Mouse (Mus musculus): ENCODE results near the gene Xpo5. TPM values are rescaled to one million over a fixed set of nuclear protein-coding genes. Genes with fewer than 3 reads are reported as not detected.

Gene Xpo5
- polyA plus RNA-seq, 1 experiment from 2014 or later: 54.1 TPM

DNA sequence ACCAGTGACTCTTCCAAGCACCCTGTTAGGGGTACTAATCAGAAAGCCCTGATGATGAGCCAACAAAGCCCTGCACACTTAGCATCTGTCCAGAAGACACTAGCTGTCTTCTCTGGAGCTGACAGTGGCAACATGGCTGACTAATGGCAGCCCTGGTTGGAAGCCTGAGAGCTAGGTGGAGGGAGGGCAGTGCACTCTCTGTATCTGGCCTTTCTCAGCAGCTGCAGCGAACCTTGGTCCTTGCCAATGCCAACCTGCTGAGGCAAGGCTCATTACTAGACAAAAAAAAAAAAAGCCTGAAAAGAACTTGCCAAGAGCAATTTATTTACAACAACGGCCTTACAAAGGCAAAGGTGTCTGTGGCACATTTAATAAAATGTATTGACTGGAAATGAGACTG is 41.0 kb downstream of the Xpo5 start:
- DNase-seq (ENCODE audit: low spot score) (no peak), ATAC-seq (replicated peaks; ENCODE audit: low FRiP score, low TSS enrichment, low read depth) (no peak)
- no peak overlapping the region for H3K9ac ChIP-seq (ENCODE audit: low read length)
- 83% methylated on average over 2 of the region's 2 CpGs for WGBS
- no peak overlapping the region for H3K4me3 ChIP-seq (ENCODE audit: low read depth, low read length)
- H3K27me3 ChIP-seq (replicated peaks; ENCODE audit: control insufficient read depth, insufficient read depth, low read length): no peaks in the 10 kb centered on the region
- H3K9me3 ChIP-seq (ENCODE audit: control insufficient read depth, low read length): no peaks in the 10 kb centered on the region
- no peak overlapping the region for H3K4me2 ChIP-seq (ENCODE audit: low read length)
- no peak overlapping the region for H3K27ac ChIP-seq (ENCODE audit: low read depth)
- peaks cover 6% of the 10 kb centered on the region for H3K4me1 ChIP-seq (replicated peaks; ENCODE audit: control insufficient read depth, insufficient read depth, low read length)
- peaks cover 80% of the 10 kb centered on the region for H3K36me3 ChIP-seq (ENCODE audit: control insufficient read depth, insufficient read depth, low read length)

DNA sequence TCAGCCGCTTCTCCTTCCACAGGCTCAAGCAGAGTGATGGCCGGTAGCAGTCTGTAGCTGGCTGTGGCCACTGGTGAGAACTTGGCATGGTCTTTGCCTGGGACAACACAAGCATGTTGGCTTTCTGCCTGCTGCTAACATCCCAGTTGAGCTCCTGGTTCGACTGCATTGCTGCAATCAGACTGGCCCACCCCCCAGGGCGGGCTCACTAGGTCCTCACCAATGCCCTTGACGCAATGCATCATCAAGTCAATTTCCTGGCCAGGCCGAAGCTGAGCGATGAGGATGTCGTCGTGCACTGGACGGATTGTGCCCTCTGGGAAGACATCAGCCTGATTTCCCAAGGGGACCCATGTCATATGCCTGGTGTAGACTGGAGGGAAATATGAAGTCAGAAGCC is 42.0 kb downstream of the Xpo5 start:
- DNase-seq (ENCODE audit: low spot score) (no peak), ATAC-seq (replicated peaks; ENCODE audit: low FRiP score, low TSS enrichment, low read depth) (no peak)
- peaks cover 76% of the 10 kb centered on the region for H3K36me3 ChIP-seq (ENCODE audit: control insufficient read depth, insufficient read depth, low read length)
- H3K9me3 ChIP-seq (ENCODE audit: control insufficient read depth, low read length): no peaks in the 10 kb centered on the region
- no peak overlapping the region for H3K27ac ChIP-seq (ENCODE audit: low read depth)
- H3K4me1 ChIP-seq (replicated peaks; ENCODE audit: control insufficient read depth, insufficient read depth, low read length): peaks cover 16% of the 10 kb centered on the region
- H3K4me3 ChIP-seq (ENCODE audit: low read depth, low read length): no peak overlapping the region
- no peaks in the 10 kb centered on the region for H3K27me3 ChIP-seq (replicated peaks; ENCODE audit: control insufficient read depth, insufficient read depth, low read length)
- WGBS: 82% methylated on average over 10 of the region's 10 CpGs
- no peak overlapping the region for H3K4me2 ChIP-seq (ENCODE audit: low read length)
- H3K9ac ChIP-seq (ENCODE audit: low read length): no peak overlapping the region

DNA sequence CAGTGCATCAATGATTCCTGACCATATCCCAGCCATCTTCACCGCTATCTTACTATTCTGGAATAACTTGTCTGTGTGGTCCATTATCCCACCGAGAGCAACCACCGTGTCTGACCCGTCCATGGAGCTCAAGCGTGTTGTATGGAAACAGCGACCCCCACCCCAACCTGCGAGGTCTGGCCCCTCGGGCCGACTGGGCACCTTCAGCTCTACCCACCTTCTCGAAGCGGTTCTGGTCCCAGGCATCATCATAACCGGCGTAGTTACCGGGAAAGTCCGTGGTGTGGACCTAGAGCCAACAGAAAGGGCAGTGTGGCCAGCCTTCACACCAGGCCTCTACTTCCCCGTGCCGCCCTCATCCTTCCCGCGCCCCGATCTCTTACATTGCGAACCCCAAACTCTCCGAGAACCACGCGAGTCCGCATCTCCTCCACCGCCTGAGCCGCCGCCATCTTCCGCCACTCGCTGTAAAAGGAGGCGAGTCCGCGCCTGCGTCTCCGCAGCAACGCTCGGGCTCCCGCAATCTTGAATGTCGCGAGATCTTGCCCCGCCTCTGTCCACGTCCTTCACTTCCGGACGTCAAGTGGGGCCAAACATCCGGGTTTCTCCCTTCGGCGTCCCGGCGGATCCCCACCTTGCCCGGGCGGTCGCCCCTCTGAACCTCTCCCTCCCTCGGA is 45.1 kb downstream of the Xpo5 start, which contains the start of the genes Polr1c and Yipf3:
Gene Polr1c, minus strand, starts transcription at position 543 of the 677 bp plus-strand sequence.
Gene Yipf3, plus strand, starts transcription at position 569 of the 677 bp plus-strand sequence.
- no peaks in the 10 kb centered on the region for H3K27me3 ChIP-seq (replicated peaks; ENCODE audit: control insufficient read depth, insufficient read depth, low read length)
- WGBS: under 1% methylated on average over 53 of the region's 53 CpGs
- DNase-seq (ENCODE audit: low spot score): peak; percentile 97

DNA sequence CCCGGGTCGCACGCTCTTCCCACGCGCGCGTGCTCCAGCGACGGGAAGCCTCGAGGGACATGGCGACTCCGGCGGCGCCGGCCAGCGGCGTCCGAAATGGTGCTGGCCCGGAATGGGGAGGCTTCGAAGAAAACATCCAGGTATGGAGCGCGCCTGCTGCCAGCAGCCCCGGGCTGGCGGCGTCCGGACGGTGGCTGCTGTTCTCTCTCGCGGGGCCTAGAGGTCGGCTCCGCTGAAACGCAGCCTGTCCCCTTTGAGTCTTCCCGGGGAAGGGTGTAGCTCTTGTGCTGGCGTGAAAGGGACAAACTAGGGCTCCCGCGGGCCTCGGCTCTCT is 45.6 kb downstream of the Xpo5 start:
- Histone ChIP-seq H3K4me3 (ENCODE audit: low read depth, low read length) (peak overlapping the region; percentile 70), H3K9ac (ENCODE audit: low read length) (peak overlapping the region; percentile 98), H3K27me3 (replicated peaks; ENCODE audit: control insufficient read depth, insufficient read depth, low read length) (no peaks in the 10 kb centered on the region), H3K4me2 (ENCODE audit: low read length) (peak overlapping the region; percentile 88), H3K27ac (ENCODE audit: low read depth) (peak overlapping the region; percentile 51; the same call in 1 of the 2 replicates), H3K9me3 (ENCODE audit: control insufficient read depth, low read length) (no peaks in the 10 kb centered on the region), H3K4me1 (replicated peaks; ENCODE audit: control insufficient read depth, insufficient read depth, low read length) (peaks cover 18% of the 10 kb centered on the region), H3K36me3 (ENCODE audit: control insufficient read depth, insufficient read depth, low read length) (peaks cover 68% of the 10 kb centered on the region)
- WGBS: under 1% methylated on average over 37 of the region's 37 CpGs
- ATAC-seq (replicated peaks; ENCODE audit: low FRiP score, low TSS enrichment, low read depth) (peak; percentile 41), DNase-seq (ENCODE audit: low spot score) (no peak)

More for the DNA sequence above, 45.1 kb downstream of the Xpo5 start, which contains the start of the genes Polr1c and Yipf3:
- peaks cover 73% of the 10 kb centered on the region for H3K36me3 ChIP-seq (ENCODE audit: control insufficient read depth, insufficient read depth, low read length)
- peaks cover 18% of the 10 kb centered on the region for H3K4me1 ChIP-seq (replicated peaks; ENCODE audit: control insufficient read depth, insufficient read depth, low read length)
- ATAC-seq (replicated peaks; ENCODE audit: low FRiP score, low TSS enrichment, low read depth): peak; percentile 89
- H3K4me3 ChIP-seq (ENCODE audit: low read depth, low read length): peak within 1 kb of the TSS; percentile 70
- H3K27ac ChIP-seq (ENCODE audit: low read depth): peak within 1 kb of the TSS; percentile 51; the same call in 1 of the 2 replicates
- peak within 1 kb of the TSS; percentile 88 for H3K4me2 ChIP-seq (ENCODE audit: low read length)
- H3K9me3 ChIP-seq (ENCODE audit: control insufficient read depth, low read length): no peaks in the 10 kb centered on the region
- H3K9ac ChIP-seq (ENCODE audit: low read length): peak within 1 kb of the TSS; percentile 98

GRCm38 (mm10) chr17:46251174-46251573 is 48.6 kb downstream of the Xpo5 start:
- no peak overlapping the region for H3K9ac ChIP-seq (ENCODE audit: low read length)
- 83% methylated on average over 7 of the region's 7 CpGs for WGBS
- no peaks in the 10 kb centered on the region for H3K9me3 ChIP-seq (ENCODE audit: control insufficient read depth, low read length)

GRCm38 (mm10) chr17:46252571-46253451 is 50.2 kb downstream of the Xpo5 start:
- 57% methylated on average over 14 of the region's 14 CpGs for WGBS
- no peaks in the 10 kb centered on the region for H3K9me3 ChIP-seq (ENCODE audit: control insufficient read depth, low read length)
- H3K27ac ChIP-seq (ENCODE audit: low read depth): no peak overlapping the region
- peak overlapping the region; percentile 64; the same call in 1 of the 2 replicates for H3K4me3 ChIP-seq (ENCODE audit: low read depth, low read length)
- DNase-seq (ENCODE audit: low spot score): no peak
- ATAC-seq (replicated peaks; ENCODE audit: low FRiP score, low TSS enrichment, low read depth): no peak
- peaks cover 17% of the 10 kb centered on the region for H3K27me3 ChIP-seq (replicated peaks; ENCODE audit: control insufficient read depth, insufficient read depth, low read length)
- peaks cover 12% of the 10 kb centered on the region; the same call in 1 of the 2 replicates for H3K4me1 ChIP-seq (replicated peaks; ENCODE audit: control insufficient read depth, insufficient read depth, low read length)
- peaks cover 34% of the 10 kb centered on the region for H3K36me3 ChIP-seq (ENCODE audit: control insufficient read depth, insufficient read depth, low read length)
- peak overlapping the region; percentile 98 for H3K4me2 ChIP-seq (ENCODE audit: low read length)
- H3K9ac ChIP-seq (ENCODE audit: low read length): no peak overlapping the region

More at GRCm38 (mm10) chr17:46251174-46251573, 48.6 kb downstream of the Xpo5 start:
- Histone ChIP-seq H3K4me1 (replicated peaks; ENCODE audit: control insufficient read depth, insufficient read depth, low read length) (peaks cover 18% of the 10 kb centered on the region), H3K27me3 (replicated peaks; ENCODE audit: control insufficient read depth, insufficient read depth, low read length) (peaks cover 17% of the 10 kb centered on the region), H3K4me3 (ENCODE audit: low read depth, low read length) (no peak overlapping the region), H3K27ac (ENCODE audit: low read depth) (no peak overlapping the region), H3K36me3 (ENCODE audit: control insufficient read depth, insufficient read depth, low read length) (peaks cover 38% of the 10 kb centered on the region), H3K4me2 (ENCODE audit: low read length) (no peak overlapping the region)
- DNase-seq (ENCODE audit: low spot score) (no peak), ATAC-seq (replicated peaks; ENCODE audit: low FRiP score, low TSS enrichment, low read depth) (no peak)

DNA sequence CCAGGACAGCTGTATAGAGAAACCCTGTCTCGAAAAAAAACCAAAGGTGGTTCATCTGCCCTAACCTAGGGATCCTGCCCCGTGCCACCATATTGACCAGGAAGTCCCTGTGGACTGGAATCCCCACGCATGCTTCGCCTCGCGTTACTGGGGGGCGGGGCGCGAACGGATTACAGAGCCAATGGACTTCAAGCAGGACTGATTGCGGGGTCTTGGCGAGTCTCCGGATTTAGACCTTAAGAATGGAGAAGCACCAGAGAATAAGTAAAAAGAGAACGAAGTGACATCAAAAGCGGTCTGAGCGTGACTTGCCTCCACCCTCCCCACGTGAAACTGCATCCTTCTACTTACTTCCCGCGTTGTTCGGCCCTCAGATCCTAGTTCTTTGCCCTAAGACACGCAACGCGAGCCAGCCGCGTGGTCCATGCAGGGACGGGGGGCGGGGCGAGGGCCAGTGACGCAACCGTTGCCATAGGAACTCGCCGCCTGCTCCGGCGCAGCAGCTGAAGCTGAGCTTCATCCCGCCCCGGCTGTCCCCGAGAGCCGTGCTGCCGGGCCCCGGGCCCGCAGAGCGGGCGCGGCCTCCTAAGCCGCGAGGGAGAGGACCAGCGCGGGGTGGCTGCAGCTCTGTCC is 51.0 kb downstream of the Xpo5 start, which contains the start of gene Lrrc73:
Gene Lrrc73, plus strand, starts transcription at position 80 of the 633 bp plus-strand sequence.
- H3K36me3 ChIP-seq (ENCODE audit: control insufficient read depth, insufficient read depth, low read length): peaks cover 41% of the 10 kb centered on the region
- H3K4me1 ChIP-seq (replicated peaks; ENCODE audit: control insufficient read depth, insufficient read depth, low read length): peaks cover 12% of the 10 kb centered on the region; the same call in 1 of the 2 replicates
- WGBS: 2% methylated on average over 34 of the region's 48 CpGs

GRCm38 (mm10) chr17:46254106-46254505 is 51.5 kb downstream of the Xpo5 start:
- H3K27ac ChIP-seq (ENCODE audit: low read depth): no peak overlapping the region
- peaks cover 46% of the 10 kb centered on the region for H3K36me3 ChIP-seq (ENCODE audit: control insufficient read depth, insufficient read depth, low read length)
- H3K27me3 ChIP-seq (replicated peaks; ENCODE audit: control insufficient read depth, insufficient read depth, low read length): peaks cover 17% of the 10 kb centered on the region
- ATAC-seq (replicated peaks; ENCODE audit: low FRiP score, low TSS enrichment, low read depth): peak; percentile 20
- no peaks in the 10 kb centered on the region for H3K9me3 ChIP-seq (ENCODE audit: control insufficient read depth, low read length)
- under 1% methylated on average over 41 of the region's 54 CpGs for WGBS
- H3K4me1 ChIP-seq (replicated peaks; ENCODE audit: control insufficient read depth, insufficient read depth, low read length): peaks cover 7% of the 10 kb centered on the region; the same call in 1 of the 2 replicates
- peak overlapping the region; percentile 98 for H3K4me2 ChIP-seq (ENCODE audit: low read length)
- no peak for DNase-seq (ENCODE audit: low spot score)
- H3K9ac ChIP-seq (ENCODE audit: low read length): peak overlapping the region; percentile 52
- peak overlapping the region; percentile 64 for H3K4me3 ChIP-seq (ENCODE audit: low read depth, low read length)

More for the DNA sequence above, 51.0 kb downstream of the Xpo5 start, which contains the start of gene Lrrc73:
- H3K27me3 ChIP-seq (replicated peaks; ENCODE audit: control insufficient read depth, insufficient read depth, low read length): peaks cover 17% of the 10 kb centered on the region
- peak; percentile 96 for DNase-seq (ENCODE audit: low spot score)
- H3K4me3 ChIP-seq (ENCODE audit: low read depth, low read length): peak within 1 kb of the TSS; percentile 64
- H3K27ac ChIP-seq (ENCODE audit: low read depth): no peak within 1 kb of the TSS
- peak within 1 kb of the TSS; percentile 52 for H3K9ac ChIP-seq (ENCODE audit: low read length)
- ATAC-seq (replicated peaks; ENCODE audit: low FRiP score, low TSS enrichment, low read depth): peak; percentile 82
- no peaks in the 10 kb centered on the region for H3K9me3 ChIP-seq (ENCODE audit: control insufficient read depth, low read length)
- H3K4me2 ChIP-seq (ENCODE audit: low read length): peak within 1 kb of the TSS; percentile 98

All from intestine, embryonic 14.5 days (tissue).